5 mouse cellular contexts compared by ENCODE assay signal in the genomic region with DNA sequence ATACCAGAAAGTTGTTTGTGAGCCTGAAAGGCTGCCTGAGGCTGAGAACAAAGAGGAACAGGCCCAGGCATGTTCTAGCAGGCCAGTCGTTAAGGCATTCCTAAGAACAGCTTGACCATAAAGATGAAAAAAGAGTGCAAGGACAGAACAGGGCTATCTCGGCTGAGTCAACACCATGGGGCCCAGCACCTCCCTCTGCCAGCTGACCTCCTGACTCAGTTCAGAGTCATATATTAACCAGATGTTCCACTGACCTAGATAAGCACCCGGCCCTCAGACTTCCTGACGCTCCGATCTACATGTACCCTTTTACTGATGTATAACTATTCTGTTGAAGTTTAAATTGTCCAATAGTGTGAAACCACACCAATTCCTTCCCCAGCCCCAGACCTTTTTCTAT.
A peak's percentile ranks its signal among the peaks of the same experiment; 100 is the strongest.
DNase-seq lines count a peak whose midpoint lies in the region; TF ChIP-seq lines count a peak whose summit lies in the region.
"Not testable (repeated sequence)": the region's sequence is repeated elsewhere in the genome, so short reads cannot be mapped to it uniquely, and the experiment has no call there.

No protein-coding gene starts in this region.

- H3K27ac ChIP-seq in kidney, adult 2 months (ENCODE audit: insufficient read depth, low read depth, low read length); liver, adult 2 months (replicated peaks; ENCODE audit: insufficient read depth, low read depth, low read length): not testable (repeated sequence)

- H3K36me3 ChIP-seq in kidney, adult 2 months (ENCODE audit: control insufficient read depth, insufficient read depth, low read length); liver, adult 2 months (ENCODE audit: control insufficient read depth, insufficient read depth, low read length): not testable (repeated sequence)

- not testable (repeated sequence) for H3K9ac ChIP-seq in liver, adult 2 months (ENCODE audit: low read depth, low read length)

- not testable (repeated sequence) for TF ChIP-seq CTCF in kidney, adult 2 months (conservative IDR thresholded peaks at IDR 0.05; ENCODE audit: insufficient read depth, insufficient read length, low read depth, low read length); liver, adult 2 months (IDR thresholded peaks at IDR 0.05; ENCODE audit: low read depth, low read length)

- TF ChIP-seq POLR2A in kidney, adult 2 months (IDR thresholded peaks at IDR 0.05; ENCODE audit: low read depth, low read length); liver, adult 2 months (IDR thresholded peaks at IDR 0.05; ENCODE audit: extremely low read depth, insufficient read depth, low read length): not testable (repeated sequence)

- H3K27me3 ChIP-seq in kidney, adult 2 months (replicated peaks; ENCODE audit: control insufficient read depth, insufficient read depth, low read length); liver, adult 2 months (ENCODE audit: control insufficient read depth, insufficient read depth, low read length): not testable (repeated sequence)

- WGBS in kidney, adult 2 months, result 40% methylated on average over 5 of the region's 5 CpGs
- WGBS in liver, adult 2 months, result 27% methylated on average over 5 of the region's 5 CpGs

- not testable (repeated sequence) for H3K4me1 ChIP-seq in kidney, adult 2 months (ENCODE audit: control insufficient read depth, insufficient read depth, low read length); liver, adult 2 months (ENCODE audit: control insufficient read depth, insufficient read depth, low read length)

- H3K79me2 ChIP-seq in liver, adult 2 months (ENCODE audit: control insufficient read depth, insufficient read depth, low read length), result not testable (repeated sequence)

- DNase-seq in Muller cell, postnatal 12 days (ENCODE audit: inconsistent ontology term), result peak; percentile 27
- peak; percentile 52 for DNase-seq in kidney, adult 2 months
- peak; percentile 34 for DNase-seq in kidney, adult 9 months
- peak; percentile 4 to 17 for DNase-seq in kidney, postnatal 36 days
- DNase-seq in liver, adult 2 months (ENCODE audit: extremely low read depth, low read depth, low spot score), result peak; percentile 66

- not testable (repeated sequence) for H3K4me3 ChIP-seq in kidney, adult 2 months (ENCODE audit: insufficient read depth, low read depth, low read length); liver, adult 2 months (ENCODE audit: insufficient read depth, low read depth, low read length)

Comparison
In these comparisons a context has a peak if more than half of its experiments do, and no peak if none do; other contexts are left out.
1. DNase-seq: peak in every context shown above with its lines; median percentile 66 in liver, adult 2 months; 52 in kidney, adult 2 months; 34 in kidney, adult 9 months; 27 in Muller cell, postnatal 12 days; 10 in kidney, postnatal 36 days.